Mouse (Mus musculus) midbrain, embryonic 11.5 days (tissue): ENCODE measurements at regions not wholly inside any gene's neighbourhood (a gene's known extent, or its start where the extent isn't known, plus 50 kb on each side); places are given as distances from the start of the nearest gene placed in this dataset.

Source experiments
- ATAC-seq: fragments of 200-750 bp; cut with Nextera tagmentation; 2 replicates; pipeline ENCODE4 v1.8.0; 2017; ENCODE audit warnings: moderate TSS enrichment, moderate library complexity; ENCODE audit not compliant: low FRiP score
- DNase-seq: peaks from one replicate; pipeline ENCODE4 v3.0.0; 2015; ENCODE audit warnings: low spot score; ENCODE audit errors: missing footprints
- H3K27ac ChIP-seq: fragments of 300-500 bp; sonication (generic); 2 replicates; pipeline ENCODE4 v1.5.1; 2014; ENCODE audit warnings: low read depth, low read length
- H3K27me3 ChIP-seq: fragments of 300-500 bp; sonication (generic); 2 replicates; pipeline ENCODE4 v1.6.1; 2014; ENCODE audit warnings: mild to moderate bottlenecking, low read length, moderate library complexity, mixed read lengths; ENCODE audit not compliant: control insufficient read depth, insufficient read depth
- H3K36me3 ChIP-seq: fragments of 300-500 bp; sonication (generic); 2 replicates; pipeline ENCODE4 v1.6.1; 2014; ENCODE audit warnings: mild to moderate bottlenecking, low read length, moderate library complexity, mixed read lengths; ENCODE audit not compliant: control insufficient read depth, insufficient read depth
- H3K4me1 ChIP-seq: fragments of 300-500 bp; sonication (generic); 2 replicates; pipeline ENCODE4 v1.6.1; 2014; ENCODE audit warnings: low read length; ENCODE audit not compliant: control insufficient read depth, insufficient read depth
- H3K4me2 ChIP-seq: fragments of 300-500 bp; sonication (generic); 2 replicates; pipeline ENCODE4 v1.6.1; 2014; ENCODE audit warnings: mild to moderate bottlenecking, moderate library complexity
- H3K4me3 ChIP-seq: fragments of 300-500 bp; sonication (generic); 2 replicates; pipeline ENCODE4 v1.5.1; 2014; ENCODE audit warnings: low read depth, low read length
- H3K9ac ChIP-seq: fragments of 300-500 bp; sonication (generic); 2 replicates; pipeline ENCODE4 v1.6.1; 2014; ENCODE audit warnings: low read length
- H3K9me3 ChIP-seq: fragments of 300-500 bp; sonication (generic); 2 replicates; pipeline ENCODE4 v1.6.1; 2016; ENCODE audit warnings: low read length; ENCODE audit not compliant: control insufficient read depth
- WGBS: fragments of 180-500 bp; shearing (Covaris S2); extraction: QIAGEN DNeasy Blood & Tissue Kit; methylation state at CpG from one replicate; pipeline ENCODE4 v1.1.7; 2014; 5-methylcytosine and 5-hydroxymethylcytosine counted together

DNA sequence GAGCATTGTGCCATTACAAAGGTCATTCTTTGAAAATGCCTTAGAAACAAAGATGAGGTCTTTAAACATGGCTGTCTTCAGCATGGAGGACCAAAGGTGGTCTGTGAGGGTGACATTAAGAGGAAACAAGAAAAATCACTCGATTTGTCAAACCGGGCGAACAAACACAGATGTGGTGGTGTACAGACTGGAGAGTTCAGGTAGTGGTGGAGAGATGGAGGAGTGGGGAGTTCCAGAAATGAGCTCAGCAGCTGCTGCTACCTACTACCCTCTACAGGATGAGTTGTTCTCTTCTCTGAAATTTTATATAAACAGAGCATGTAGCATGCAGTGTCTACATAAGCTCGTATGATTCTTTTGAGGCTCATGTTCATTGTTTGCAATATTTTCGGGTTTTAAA lies 215.6 kb downstream of the Cog6 start:
- no peaks in the 10 kb centered on the region for H3K9me3 ChIP-seq
- 92% methylated on average over 5 of the region's 5 CpGs for WGBS
- H3K27me3 ChIP-seq = no peaks in the 10 kb centered on the region
- H3K4me2 ChIP-seq = no peak overlapping the region
- ATAC-seq = no peak
- no peak for DNase-seq
- no peak overlapping the region for H3K27ac ChIP-seq
- H3K4me3 ChIP-seq = no peak overlapping the region
- no peak overlapping the region for H3K9ac ChIP-seq
- H3K36me3 ChIP-seq = no peaks in the 10 kb centered on the region
- H3K4me1 ChIP-seq = no peaks in the 10 kb centered on the region

DNA sequence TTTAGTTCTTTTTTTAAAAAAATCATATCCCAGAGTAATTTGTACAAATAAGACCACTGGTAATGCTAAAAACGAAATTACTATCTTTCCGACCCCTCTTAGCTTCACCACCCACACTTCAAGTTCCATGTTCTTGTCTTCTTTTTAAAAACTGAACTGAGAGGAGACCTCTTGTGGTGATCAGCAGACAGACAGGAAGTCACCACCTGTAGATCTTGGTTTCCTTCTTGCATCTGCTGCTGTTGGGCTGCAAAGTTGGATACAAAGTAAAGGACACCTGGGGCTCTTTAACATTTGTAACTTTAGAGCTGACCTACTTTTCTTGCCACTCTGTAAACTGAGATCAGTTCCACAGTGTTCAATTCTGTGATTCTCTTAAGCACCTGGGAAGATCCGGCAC lies 216.4 kb downstream of the Cog6 start:
- no peak overlapping the region for H3K27ac ChIP-seq
- no peak overlapping the region for H3K4me2 ChIP-seq
- H3K9ac ChIP-seq = no peak overlapping the region
- H3K9me3 ChIP-seq = no peaks in the 10 kb centered on the region
- H3K4me1 ChIP-seq = no peaks in the 10 kb centered on the region
- no peaks in the 10 kb centered on the region for H3K27me3 ChIP-seq
- DNase-seq = no peak
- no peak for ATAC-seq
- no peaks in the 10 kb centered on the region for H3K36me3 ChIP-seq
- H3K4me3 ChIP-seq = no peak overlapping the region
- WGBS = 87% methylated on average over 3 of the region's 3 CpGs

DNA sequence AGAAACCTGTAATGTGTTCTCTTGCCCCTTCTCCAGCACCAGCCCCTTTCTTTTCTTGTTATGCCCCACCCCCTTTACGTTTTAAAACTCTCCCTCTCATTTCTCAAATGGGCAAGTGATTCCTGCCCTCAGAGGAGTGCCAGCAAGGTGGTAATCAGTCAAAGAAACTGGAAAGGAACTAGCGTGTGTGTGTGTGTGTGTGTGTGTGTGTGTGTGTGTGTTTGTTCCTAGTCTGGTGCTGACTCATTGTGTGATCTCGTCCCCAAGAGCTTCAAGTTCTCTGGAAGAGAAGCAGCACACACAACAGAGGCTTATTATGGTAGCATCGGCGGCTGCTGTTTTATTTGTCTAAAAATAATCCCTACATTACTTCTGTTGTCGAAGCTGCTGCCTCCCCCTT lies 219.2 kb downstream of the Cog6 start:
- WGBS = 61% methylated on average over 6 of the region's 6 CpGs
- ATAC-seq = no peak
- Histone ChIP-seq H3K4me2 (no peak overlapping the region), H3K9ac (no peak overlapping the region), H3K4me3 (no peak overlapping the region), H3K27me3 (no peaks in the 10 kb centered on the region), H3K27ac (no peak overlapping the region), H3K9me3 (no peaks in the 10 kb centered on the region), H3K4me1 (no peaks in the 10 kb centered on the region), H3K36me3 (no peaks in the 10 kb centered on the region)
- no peak for DNase-seq

- Histone ChIP-seq H3K36me3 (no peaks in the 10 kb centered on the region), H3K4me3 (no peak overlapping the region), H3K4me1 (no peaks in the 10 kb centered on the region), H3K9ac (no peak overlapping the region), H3K9me3 (no peaks in the 10 kb centered on the region), H3K27ac (no peak overlapping the region), H3K4me2 (no peak overlapping the region), H3K27me3 (no peaks in the 10 kb centered on the region)
- WGBS = 88% methylated on average over 4 of the region's 4 CpGs
- ATAC-seq (no peak), DNase-seq (no peak)
Observed at GRCm38 (mm10) chr3:52797164-52797563, 219.9 kb downstream of the Cog6 start.

- Histone ChIP-seq H3K4me1 (no peaks in the 10 kb centered on the region), H3K27me3 (no peaks in the 10 kb centered on the region), H3K9ac (no peak overlapping the region), H3K4me2 (no peak overlapping the region), H3K27ac (no peak overlapping the region), H3K4me3 (no peak overlapping the region), H3K9me3 (no peaks in the 10 kb centered on the region), H3K36me3 (no peaks in the 10 kb centered on the region)
- ATAC-seq (no peak), DNase-seq (no peak)
- WGBS = 76% methylated on average over 3 of the region's 3 CpGs
Observed at GRCm38 (mm10) chr3:52794218-52794617, 222.8 kb downstream of the Cog6 start.

DNA sequence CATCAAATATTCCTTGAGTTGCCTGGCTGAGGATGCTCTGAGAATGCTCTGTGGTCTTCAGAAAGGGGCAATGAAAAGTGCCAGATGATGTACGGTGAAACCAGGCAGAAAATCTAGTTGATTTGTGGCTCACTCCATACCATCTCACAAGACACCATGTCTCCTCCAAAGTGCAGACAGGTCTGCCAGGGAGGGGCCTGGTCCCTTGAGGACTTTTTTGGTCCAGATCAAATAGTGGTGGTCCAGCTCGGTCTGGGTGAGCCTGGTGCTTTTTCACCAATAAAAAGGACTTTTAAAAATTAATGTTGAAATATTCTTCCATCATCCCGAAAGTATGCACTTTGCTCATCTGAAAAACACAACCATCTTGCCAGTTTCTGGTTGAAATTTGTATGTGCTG lies 224.2 kb downstream of the Cog6 start:
- no peaks in the 10 kb centered on the region for H3K9me3 ChIP-seq
- ATAC-seq = no peak
- H3K27ac ChIP-seq = no peak overlapping the region
- H3K4me1 ChIP-seq = no peaks in the 10 kb centered on the region
- no peaks in the 10 kb centered on the region for H3K27me3 ChIP-seq
- no peak overlapping the region for H3K4me2 ChIP-seq
- H3K4me3 ChIP-seq = no peak overlapping the region
- 85% methylated on average over 3 of the region's 3 CpGs for WGBS
- no peaks in the 10 kb centered on the region for H3K36me3 ChIP-seq
- H3K9ac ChIP-seq = no peak overlapping the region
- DNase-seq = no peak

DNA sequence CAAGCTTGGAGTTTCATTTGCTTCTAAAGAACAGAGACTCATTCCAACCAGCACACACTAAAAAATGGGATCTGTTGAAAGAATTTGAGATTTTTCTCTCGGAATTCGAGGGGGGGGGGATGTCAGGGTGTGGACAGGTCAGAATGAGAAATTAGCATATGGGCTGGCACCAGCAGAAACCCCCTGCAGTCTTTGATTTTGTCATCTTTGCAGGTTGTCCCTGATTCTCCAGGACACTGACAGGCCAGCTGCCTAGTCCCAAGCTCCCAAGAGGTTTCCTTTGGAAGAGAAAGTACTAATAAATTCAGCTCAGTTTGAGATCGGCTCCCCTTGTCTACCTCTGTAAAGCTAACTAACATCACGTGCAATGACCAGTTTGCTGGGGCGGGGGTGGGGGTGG lies 224.9 kb downstream of the Cog6 start:
- no peak for ATAC-seq
- Histone ChIP-seq H3K4me2 (no peak overlapping the region), H3K36me3 (no peaks in the 10 kb centered on the region), H3K4me1 (no peaks in the 10 kb centered on the region), H3K27ac (no peak overlapping the region), H3K4me3 (no peak overlapping the region), H3K9ac (no peak overlapping the region), H3K9me3 (no peaks in the 10 kb centered on the region), H3K27me3 (no peaks in the 10 kb centered on the region)
- no peak for DNase-seq
- WGBS = 53% methylated on average over 5 of the region's 5 CpGs

- Histone ChIP-seq H3K36me3 (no peaks in the 10 kb centered on the region), H3K4me1 (no peaks in the 10 kb centered on the region), H3K4me3 (no peak overlapping the region), H3K27ac (no peak overlapping the region), H3K4me2 (no peak overlapping the region), H3K27me3 (no peaks in the 10 kb centered on the region), H3K9ac (no peak overlapping the region), H3K9me3 (no peaks in the 10 kb centered on the region)
- DNase-seq (no peak), ATAC-seq (no peak)
- 91% methylated on average over 2 of the region's 2 CpGs for WGBS
Observed at GRCm38 (mm10) chr3:52790942-52791341, 226.1 kb downstream of the Cog6 start.

GRCm38 (mm10) chr3:52787964-52788760 lies 228.9 kb downstream of the Cog6 start:
- 93% methylated on average over 10 of the region's 10 CpGs for WGBS
- no peak overlapping the region for H3K4me2 ChIP-seq

More at GRCm38 (mm10) chr3:52787964-52788760, 228.9 kb downstream of the Cog6 start:
- no peaks in the 10 kb centered on the region for H3K36me3 ChIP-seq
- H3K27me3 ChIP-seq = no peaks in the 10 kb centered on the region
- no peak overlapping the region for H3K9ac ChIP-seq
- no peaks in the 10 kb centered on the region for H3K9me3 ChIP-seq
- no peaks in the 10 kb centered on the region for H3K4me1 ChIP-seq
- DNase-seq (no peak), ATAC-seq (no peak)
- H3K27ac ChIP-seq = no peak overlapping the region
- H3K4me3 ChIP-seq = no peak overlapping the region
